Comparison of ENCODE assay signal across 8 mouse cellular contexts in the genomic region with DNA sequence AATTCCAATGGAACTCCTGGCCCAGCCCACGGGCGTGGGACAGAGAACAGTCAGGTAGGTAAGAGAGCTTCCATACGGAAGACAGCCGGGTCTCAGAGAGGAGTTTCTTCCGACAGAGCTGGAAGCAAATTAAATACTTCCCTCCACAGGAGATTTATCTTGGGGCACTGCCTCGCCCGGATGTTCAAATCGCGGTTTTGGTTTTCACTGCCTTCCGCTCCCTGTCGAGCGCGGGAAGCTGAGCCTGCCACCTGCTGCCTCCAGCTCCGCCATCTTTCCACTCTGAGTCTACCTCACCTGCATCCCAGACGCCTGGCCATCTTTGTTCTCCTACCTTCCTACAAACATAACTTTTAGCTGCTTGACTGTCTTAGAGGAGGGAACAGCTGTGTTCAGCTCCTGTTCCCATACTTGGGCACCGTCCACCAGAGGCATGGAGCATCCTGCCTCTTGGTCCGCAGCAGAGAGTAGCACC. TPM values are rescaled to one million over a fixed set of nuclear protein-coding genes. Genes with fewer than 3 reads are reported as not detected.
DNase-seq lines count a peak whose midpoint lies in the region; ATAC-seq and TF ChIP-seq lines count a peak whose summit lies in the region.

No protein-coding gene starts in this region.

- TF ChIP-seq EP300 in ES-Bruce4 (IDR thresholded peaks at IDR 0.05; ENCODE audit: insufficient read depth, low read depth, low read length), result no peak

- WGBS in kidney, embryonic 14.5 days, result 6% methylated on average over 17 of the region's 17 CpGs
- 3% methylated on average over 17 of the region's 17 CpGs for WGBS in lung, embryonic 16.5 days

- peak overlapping the region; percentile 87 for H3K4me3 ChIP-seq in ES-Bruce4 (ENCODE audit: low read depth, low read length)
- H3K4me3 ChIP-seq in kidney, embryonic 14.5 days (ENCODE audit: low read length), result peak overlapping the region; percentile 94
- H3K4me3 ChIP-seq in lung, embryonic 16.5 days (ENCODE audit: low read length), result peak overlapping the region; percentile 90

- peak overlapping the region; percentile 98 for H3K9ac ChIP-seq in ES-Bruce4 (ENCODE audit: low read depth, poor library complexity, severe bottlenecking)
- peak overlapping the region; percentile 95 for H3K9ac ChIP-seq in kidney, embryonic 14.5 days (ENCODE audit: low read depth, low read length)
- H3K9ac ChIP-seq in lung, embryonic 16.5 days (ENCODE audit: low read length), result peak overlapping the region; percentile 90

- H3K4me2 ChIP-seq in kidney, embryonic 14.5 days (replicated peaks; ENCODE audit: low read depth, low read length), result peak overlapping the region; percentile 92
- H3K4me2 ChIP-seq in lung, embryonic 16.5 days (ENCODE audit: low read depth, low read length), result peak overlapping the region; percentile 95

- H3K4me1 ChIP-seq in ES-Bruce4 (ENCODE audit: control insufficient read depth, insufficient read depth, low read length), result peaks cover 5% of the 10 kb centered on the region
- H3K4me1 ChIP-seq in kidney, embryonic 14.5 days (ENCODE audit: control insufficient read depth, insufficient read depth, low read length), result peaks cover 18% of the 10 kb centered on the region
- peaks cover 22% of the 10 kb centered on the region for H3K4me1 ChIP-seq in lung, embryonic 16.5 days (replicated peaks; ENCODE audit: control insufficient read depth, insufficient read depth, low read length)

- no peak for TF ChIP-seq CTCF in ES-Bruce4 (IDR thresholded peaks at IDR 0.05; ENCODE audit: low read depth, low read length)

- DNase-seq in 3134 (ENCODE audit: extremely low read depth, insufficient read length, low spot score), result peak; percentile 65
- peak; percentile 28 to 31 for DNase-seq in cerebellum, postnatal 14 days
- DNase-seq in heart, adult 9 months (ENCODE audit: low spot score in 2 of 2), result peak; percentile 20 to 29
- peak; percentile 80 to 82 for DNase-seq in thymus, postnatal 10 days (ENCODE audit: low spot score in 2 of 2)

- peak overlapping the region; percentile 55 for H3K27ac ChIP-seq in ES-Bruce4 (ENCODE audit: insufficient read depth, low read length)
- H3K27ac ChIP-seq in kidney, embryonic 14.5 days (ENCODE audit: low read depth, low read length), result peak overlapping the region; percentile 88
- H3K27ac ChIP-seq in lung, embryonic 16.5 days (ENCODE audit: low read length), result peak overlapping the region; percentile 97

- peak; percentile 44 for ATAC-seq in kidney, embryonic 14.5 days (ENCODE audit: low FRiP score, low TSS enrichment)
- peak; percentile 6 for ATAC-seq in lung, embryonic 16.5 days (ENCODE audit: low read depth)
- ATAC-seq in neutrophil, adult 5-6 weeks (ENCODE audit: extremely low read depth, insufficient number of reproducible peaks, low FRiP score, poor library complexity, severe bottlenecking), result peak; percentile 14; the same call in 1 of the 2 replicates

- no peaks in the 10 kb centered on the region for H3K9me3 ChIP-seq in ES-Bruce4 (replicated peaks; ENCODE audit: control insufficient read depth, insufficient read depth, low read length, poor library complexity, severe bottlenecking)
- H3K9me3 ChIP-seq in kidney, embryonic 14.5 days (ENCODE audit: control insufficient read depth, low read length), result no peaks in the 10 kb centered on the region; the same call in 1 of the 2 replicates
- H3K9me3 ChIP-seq in lung, embryonic 16.5 days (ENCODE audit: control insufficient read depth, low read length), result no peaks in the 10 kb centered on the region

- peaks cover 14% of the 10 kb centered on the region for H3K36me3 ChIP-seq in ES-Bruce4 (ENCODE audit: control insufficient read depth, insufficient read depth, low read length, poor library complexity, severe bottlenecking)
- peaks cover 7% of the 10 kb centered on the region; the same call in 1 of the 2 replicates for H3K36me3 ChIP-seq in kidney, embryonic 14.5 days (ENCODE audit: control insufficient read depth, insufficient read depth, low read length)
- H3K36me3 ChIP-seq in lung, embryonic 16.5 days (ENCODE audit: control insufficient read depth, insufficient read depth, low read length), result no peaks in the 10 kb centered on the region

- H3K27me3 ChIP-seq in ES-Bruce4 (ENCODE audit: control insufficient read depth, insufficient read depth, low read length, poor library complexity, severe bottlenecking), result no peaks in the 10 kb centered on the region
- no peaks in the 10 kb centered on the region for H3K27me3 ChIP-seq in kidney, embryonic 14.5 days (ENCODE audit: control insufficient read depth, insufficient read depth, low read length)
- peaks cover 3% of the 10 kb centered on the region; the same call in 1 of the 2 replicates for H3K27me3 ChIP-seq in lung, embryonic 16.5 days (ENCODE audit: control insufficient read depth, insufficient read depth, low read depth, low read length)

- no peak for TF ChIP-seq POLR2A in ES-Bruce4 (IDR thresholded peaks at IDR 0.05; ENCODE audit: insufficient read depth, low read length)

RNA-seq across cellular contexts. Expression of a gene that starts 16.5 kb away (rescaled TPM):
- polyA plus RNA-seq in ES-Bruce4 (2011; ENCODE audit: insufficient read depth, insufficient read length, low read depth, missing spikeins), result 139 and 151 TPM in 2 replicates
- polyA plus RNA-seq in kidney, embryonic 14.5 days (2014; fragmentation: Nextera tagmentation; extraction: Ambion mirVana), result 13.5 and 20.2 TPM in 2 replicates
- polyA plus RNA-seq in lung, embryonic 16.5 days (2015; fragmentation: Nextera tagmentation; extraction: Ambion mirVana), result 12.0 and 12.5 TPM in 2 replicates
- total RNA-seq in neutrophil, adult 5-6 weeks (2017), result 63.0 and 64.1 TPM in 2 replicates

Comparison
In these comparisons a context has a peak if more than half of its experiments do, and no peak if none do; other contexts are left out.
1. Peak in every context shown above with its lines: DNase-seq, ATAC-seq, H3K4me3 ChIP-seq and H3K27ac ChIP-seq.
2. DNase-seq: peak in every context shown above with its lines; median percentile 81 in thymus, postnatal 10 days; 65 in 3134; 30 in cerebellum, postnatal 14 days; 24 in heart, adult 9 months.